ENCODE assay signal across 31 mouse cellular contexts in genomic region chr16:72533900-72534571, GRCm38 (mm10).
"Had no signal": no experiment of that assay in that cellular context is flagged by ENCODE, and none has a peak within 500 bp of the region (broad histone marks: within the 10 kb centered on the region; RNA-seq: fewer than 3 reads in every experiment).

No protein-coding gene starts in this region.

- DNase-seq: left cerebral cortex, postnatal 4 days; liver; liver, embryonic 13.5 days; liver, postnatal 0 days; lung, adult 18-20 months; lung, adult 2 months; lung, embryonic 14.5 days; lung, postnatal 10 days; lung, postnatal 14 days; lung, postnatal 36 days; lung, postnatal 4 days; midbrain, embryonic 14.5 days had no signal

- H3K9ac ChIP-seq: limb, embryonic 15.5 days; liver, embryonic 12.5 days; liver, embryonic 13.5 days; liver, embryonic 14.5 days; liver, embryonic 15.5 days; liver, postnatal 0 days; lung, embryonic 14.5 days; lung, embryonic 15.5 days; midbrain, embryonic 12.5 days; midbrain, embryonic 13.5 days; midbrain, embryonic 15.5 days; neural tube, embryonic 12.5 days; neural tube, embryonic 13.5 days had no signal

- H3K9me3 ChIP-seq: limb, embryonic 15.5 days; liver, embryonic 12.5 days; liver, embryonic 15.5 days; lung, embryonic 15.5 days; megakaryocyte, embryonic 14.5 days; midbrain, embryonic 10.5 days; midbrain, embryonic 12.5 days; midbrain, embryonic 13.5 days; midbrain, embryonic 15.5 days; neural tube, embryonic 12.5 days; neural tube, embryonic 13.5 days had no signal

- H3K4me3 ChIP-seq: left cerebral cortex, adult 2 months; limb, embryonic 15.5 days; liver, embryonic 12.5 days; liver, embryonic 13.5 days; liver, embryonic 15.5 days; lung, embryonic 15.5 days; megakaryocyte, embryonic 14.5 days; midbrain, embryonic 10.5 days; midbrain, embryonic 12.5 days; midbrain, embryonic 13.5 days; midbrain, embryonic 15.5 days; myocyte; neural tube, embryonic 12.5 days; neural tube, embryonic 13.5 days had no signal

- H3K27me3 ChIP-seq: limb, embryonic 15.5 days; liver, embryonic 12.5 days; liver, embryonic 13.5 days; liver, embryonic 15.5 days; lung, embryonic 15.5 days; megakaryocyte, embryonic 14.5 days; midbrain, embryonic 12.5 days; midbrain, embryonic 13.5 days; midbrain, embryonic 15.5 days; neural tube, embryonic 12.5 days; neural tube, embryonic 13.5 days had no signal

- H3K4me2 ChIP-seq: limb, embryonic 15.5 days; liver, embryonic 11.5 days; liver, embryonic 12.5 days; liver, embryonic 13.5 days; liver, embryonic 15.5 days; lung, embryonic 14.5 days; lung, embryonic 15.5 days; midbrain, embryonic 11.5 days; midbrain, embryonic 12.5 days; midbrain, embryonic 13.5 days; midbrain, embryonic 15.5 days; neural tube, embryonic 12.5 days; neural tube, embryonic 13.5 days had no signal

- H3K27ac ChIP-seq: left cerebral cortex, adult 2 months; limb, embryonic 15.5 days; liver, embryonic 12.5 days; liver, embryonic 13.5 days; liver, embryonic 14.5 days; liver, embryonic 15.5 days; lung, embryonic 15.5 days; macrophage; midbrain, embryonic 10.5 days; midbrain, embryonic 12.5 days; midbrain, embryonic 13.5 days; midbrain, embryonic 15.5 days; neural tube, embryonic 12.5 days; neural tube, embryonic 13.5 days had no signal

- H3K4me1 ChIP-seq: limb, embryonic 15.5 days; liver, embryonic 12.5 days; liver, embryonic 13.5 days; liver, embryonic 15.5 days; lung, embryonic 15.5 days; megakaryocyte, embryonic 14.5 days; midbrain, embryonic 12.5 days; midbrain, embryonic 15.5 days; neural tube, embryonic 12.5 days had no signal

- ATAC-seq: liver, embryonic 12.5 days; liver, postnatal 0 days; lung, postnatal 0 days; midbrain, embryonic 13.5 days; midbrain, embryonic 15.5 days; midbrain, embryonic 16.5 days had no signal

- H3K36me3 ChIP-seq: limb, embryonic 15.5 days; liver, embryonic 12.5 days; liver, embryonic 13.5 days; liver, embryonic 15.5 days; lung, embryonic 15.5 days; midbrain, embryonic 10.5 days; midbrain, embryonic 12.5 days; midbrain, embryonic 13.5 days; midbrain, embryonic 15.5 days; neural tube, embryonic 12.5 days; neural tube, embryonic 13.5 days had no signal
